ENCODE assay signal across 8 mouse cellular contexts in the genomic region with DNA sequence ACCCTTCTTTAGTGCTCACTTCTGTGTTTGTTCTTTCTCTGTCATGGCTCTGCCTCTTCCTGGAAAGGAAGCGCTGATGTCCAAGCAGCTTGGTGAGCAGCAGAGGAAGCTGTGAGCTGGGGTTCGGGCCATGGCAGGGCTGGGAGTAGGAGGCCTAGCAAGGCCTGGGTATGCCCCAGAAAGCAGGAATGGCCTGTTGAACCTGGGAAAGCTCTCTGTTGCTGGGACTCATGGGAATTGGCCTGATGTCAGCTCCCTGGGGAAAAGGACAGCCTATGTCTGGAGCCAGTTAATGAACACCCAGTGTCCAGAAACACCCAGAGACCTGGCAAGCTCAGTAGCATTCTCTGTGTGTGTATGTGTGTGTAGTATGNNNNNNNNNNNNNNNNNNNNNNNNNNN. TPM values are rescaled to one million over a fixed set of nuclear protein-coding genes. Genes with fewer than 3 reads are reported as not detected.
DNase-seq lines count a peak whose midpoint lies in the region; ATAC-seq and TF ChIP-seq lines count a peak whose summit lies in the region.

No protein-coding gene starts in this region.

- TF ChIP-seq CTCF in liver, adult 2 months (IDR thresholded peaks at IDR 0.05; ENCODE audit: low read depth, low read length) = no peak
- TF ChIP-seq CTCF in kidney, postnatal 0 days (IDR thresholded peaks at IDR 0.05; ENCODE audit: low read depth) = no peak

- peak; percentile 60; the same call in 1 of the 2 replicates for TF ChIP-seq POLR2A in liver, adult 2 months (IDR thresholded peaks at IDR 0.05; ENCODE audit: extremely low read depth, insufficient read depth, low read length)

- H3K9me3 ChIP-seq in heart, embryonic 10.5 days = no peaks in the 10 kb centered on the region
- H3K9me3 ChIP-seq in kidney, postnatal 0 days (replicated peaks; ENCODE audit: low read length) = no peaks in the 10 kb centered on the region

- H3K36me3 ChIP-seq in liver, adult 2 months (ENCODE audit: control insufficient read depth, insufficient read depth, low read length) = no peaks in the 10 kb centered on the region
- H3K36me3 ChIP-seq in heart, embryonic 10.5 days = 0 out of 2 replicates have a peak, but pooled peaks cover 2% of the 10 kb centered on the region
- H3K36me3 ChIP-seq in kidney, postnatal 0 days (ENCODE audit: insufficient read depth, low read length) = no peaks in the 10 kb centered on the region

- H3K79me2 ChIP-seq in liver, adult 2 months (ENCODE audit: control insufficient read depth, insufficient read depth, low read length) = peaks cover 6% of the 10 kb centered on the region; the same call in 1 of the 2 replicates

- H3K27me3 ChIP-seq in liver, adult 2 months (ENCODE audit: control insufficient read depth, insufficient read depth, low read length) = no peaks in the 10 kb centered on the region
- H3K27me3 ChIP-seq in heart, embryonic 10.5 days (ENCODE audit: insufficient read depth, poor library complexity, severe bottlenecking) = no peaks in the 10 kb centered on the region
- H3K27me3 ChIP-seq in kidney, postnatal 0 days (ENCODE audit: insufficient read depth, low read length) = no peaks in the 10 kb centered on the region

- peaks cover 26% of the 10 kb centered on the region for H3K4me1 ChIP-seq in liver, adult 2 months (ENCODE audit: control insufficient read depth, insufficient read depth, low read length)
- H3K4me1 ChIP-seq in heart, embryonic 10.5 days = peaks cover 20% of the 10 kb centered on the region; the same call in 1 of the 2 replicates
- no peaks in the 10 kb centered on the region for H3K4me1 ChIP-seq in kidney, postnatal 0 days (replicated peaks; ENCODE audit: insufficient read depth, low read length)

- peak overlapping the region; percentile 86 for H3K9ac ChIP-seq in liver, adult 2 months (ENCODE audit: low read depth, low read length)
- 0 out of 2 replicates have a peak overlapping the region, but pooled peaks have one; percentile 31 for H3K9ac ChIP-seq in kidney, postnatal 0 days (ENCODE audit: low read depth, low read length)

- peak; percentile 81 for ATAC-seq in kidney, postnatal 0 days (replicated peaks; ENCODE audit: low FRiP score, low read depth)

- H3K4me3 ChIP-seq in liver, adult 2 months (ENCODE audit: insufficient read depth, low read depth, low read length) = peak overlapping the region; percentile 75
- H3K4me3 ChIP-seq in heart, embryonic 10.5 days = no peak overlapping the region
- H3K4me3 ChIP-seq in kidney, postnatal 0 days (replicated peaks; ENCODE audit: low read depth, low read length) = no peak overlapping the region

- H3K4me2 ChIP-seq in kidney, postnatal 0 days (ENCODE audit: low read length) = peak overlapping the region; percentile 7; the same call in 1 of the 2 replicates

- peak; percentile 100 for DNase-seq in liver, adult 2 months (ENCODE audit: extremely low read depth, low read depth, low spot score)
- no peak for DNase-seq in liver
- DNase-seq in heart, embryonic 10.5 days (ENCODE audit: low spot score) = no peak
- DNase-seq in kidney, postnatal 0 days (ENCODE audit: low spot score) = no peak
- peak; percentile 33 for DNase-seq in naive thymus-derived CD4-positive, alpha-beta T cell, adult 2 months (ENCODE audit: low read depth)
- no peak for DNase-seq in right cerebral cortex, postnatal 25 days
- DNase-seq in right cerebral cortex, adult 2 months (ENCODE audit: low spot score in 2 of 2) = no peak
- no peak for DNase-seq in T-cell, adult 2 months (ENCODE audit: low spot score)

- WGBS in liver, adult 2 months = 19% methylated on average over 2 of the region's 2 CpGs
- 82% methylated on average over 2 of the region's 2 CpGs for WGBS in heart, embryonic 10.5 days
- WGBS in kidney, postnatal 0 days = 75% methylated on average over 2 of the region's 2 CpGs

- H3K27ac ChIP-seq in liver, adult 2 months (replicated peaks; ENCODE audit: insufficient read depth, low read depth, low read length) = peak overlapping the region; percentile 97
- H3K27ac ChIP-seq in heart, embryonic 10.5 days = peak overlapping the region; percentile 75
- H3K27ac ChIP-seq in kidney, postnatal 0 days = peak overlapping the region; percentile 89

RNA-seq across cellular contexts. Expression of gene Rd3, which starts 20.3 kb away (rescaled TPM):
- total RNA-seq in liver, adult 2 months (2014; rRNA removed) = 0.46 and 0.54 TPM in 2 replicates
- polyA plus RNA-seq in liver, adult 2 months (2012; rRNA removed) = 1.2 and 1.6 TPM in 2 replicates
- polyA plus RNA-seq in heart, embryonic 10.5 days (2016; fragmentation: Nextera tagmentation; extraction: Ambion mirVana) = 0.16 and 0.19 TPM in 2 replicates
- 0.51 and 0.66 TPM in 2 replicates for polyA plus RNA-seq in kidney, postnatal 0 days (2015; fragmentation: Nextera tagmentation; extraction: Ambion mirVana)

RNA-seq across cellular contexts. Expression of gene Slc30a1, which starts 50.3 kb away (rescaled TPM):
- total RNA-seq in liver, adult 2 months (2014; rRNA removed) = 22.6 and 24.4 TPM in 2 replicates
- 11.3 and 13.6 TPM in 2 replicates for polyA plus RNA-seq in liver, adult 2 months (2012; rRNA removed)
- 1.8 and 2.5 TPM in 2 replicates for polyA plus RNA-seq in heart, embryonic 10.5 days (2016; fragmentation: Nextera tagmentation; extraction: Ambion mirVana)
- polyA plus RNA-seq in kidney, postnatal 0 days (2015; fragmentation: Nextera tagmentation; extraction: Ambion mirVana) = 5.6 TPM in 2 replicates

Comparison
In these comparisons a context has a peak if more than half of its experiments do, and no peak if none do; other contexts are left out.
1. DNase-seq: peak in liver, adult 2 months (single experiment) and naive thymus-derived CD4-positive, alpha-beta T cell, adult 2 months (single experiment); none in liver (single experiment), heart, embryonic 10.5 days (single experiment), kidney, postnatal 0 days (single experiment), right cerebral cortex, postnatal 25 days (single experiment), right cerebral cortex, adult 2 months (0 of 2) and T-cell, adult 2 months (single experiment).
2. Peak in every context shown above with its lines, with median percentiles within 50 percentile points of each other: H3K27ac ChIP-seq.